Mouse (Mus musculus): ENCODE results near the gene Plekhg5. TPM values are rescaled to one million over a fixed set of nuclear protein-coding genes. Genes with fewer than 3 reads are reported as not detected.
A peak's percentile ranks its signal among the peaks of the same experiment; 100 is the strongest.

Plekhg5 gene
- polyA plus RNA-seq, 2 experiments from 2014 or later = 1.3 to 2.6 TPM

DNA sequence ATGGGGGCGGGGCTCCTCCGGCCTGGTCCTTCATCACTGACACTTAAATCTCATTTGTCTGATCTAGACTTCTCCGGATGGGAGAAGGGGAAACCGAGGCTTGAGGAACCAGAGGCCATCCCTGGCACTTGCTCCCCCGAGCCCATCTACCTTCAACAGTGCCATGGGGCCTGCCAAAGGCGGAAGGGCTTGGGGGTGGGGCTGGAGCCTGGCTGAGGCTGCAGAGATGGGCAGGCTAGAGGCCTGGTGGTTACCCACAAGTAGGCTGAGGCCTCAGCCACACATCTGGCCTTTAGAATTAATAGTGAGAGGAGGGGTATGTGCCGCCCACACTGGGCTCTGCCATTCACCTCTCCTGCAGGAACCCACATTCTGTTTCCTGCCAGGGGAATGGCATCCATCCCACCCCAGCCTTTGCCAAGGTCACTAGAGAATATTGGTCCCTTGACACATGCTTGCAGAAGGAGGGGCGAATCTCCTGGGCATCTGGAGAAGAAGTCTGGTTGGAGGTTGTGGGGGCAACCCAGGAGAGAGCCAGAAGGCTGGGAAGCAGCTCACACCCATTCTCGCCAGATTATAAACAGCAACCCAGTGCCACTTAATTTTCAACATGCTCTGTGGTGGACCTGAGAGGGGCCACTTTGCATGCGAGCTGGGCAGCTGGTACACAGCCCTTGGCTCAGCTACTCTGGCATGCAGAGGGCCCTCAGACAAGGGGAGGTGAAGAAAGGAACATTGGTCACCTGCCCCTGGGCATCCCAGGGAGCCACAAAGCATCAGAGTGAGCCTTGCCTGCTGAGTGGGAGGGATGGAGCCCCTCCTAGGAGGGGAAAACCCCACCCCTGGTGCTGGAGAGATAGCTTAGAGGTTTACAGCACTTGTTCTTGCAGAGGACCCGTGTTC lies 1.6 kb upstream of the Plekhg5 start:
- ATAC-seq = no peak

DNA sequence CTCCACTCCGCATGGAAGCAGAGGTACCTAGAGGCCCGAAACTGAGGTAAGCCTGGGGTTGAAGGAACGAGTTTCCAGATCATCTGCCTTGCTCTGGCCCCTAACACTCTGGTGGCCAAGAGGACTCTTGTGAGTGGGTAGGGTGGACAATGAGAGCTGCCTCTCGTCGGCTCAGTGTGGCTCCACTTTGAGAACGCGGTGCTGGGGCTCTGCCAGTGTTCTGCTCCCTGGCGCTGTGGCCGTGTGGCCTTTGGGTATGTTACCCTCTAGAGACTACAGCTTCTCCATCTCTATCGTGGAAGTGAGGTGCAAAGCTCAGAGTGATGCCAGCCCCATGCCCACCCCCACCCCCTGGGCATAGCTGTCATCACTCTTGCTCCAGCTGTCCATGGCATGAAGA lies 357 bp downstream of the Plekhg5 start:
- no peak for ATAC-seq

DNA sequence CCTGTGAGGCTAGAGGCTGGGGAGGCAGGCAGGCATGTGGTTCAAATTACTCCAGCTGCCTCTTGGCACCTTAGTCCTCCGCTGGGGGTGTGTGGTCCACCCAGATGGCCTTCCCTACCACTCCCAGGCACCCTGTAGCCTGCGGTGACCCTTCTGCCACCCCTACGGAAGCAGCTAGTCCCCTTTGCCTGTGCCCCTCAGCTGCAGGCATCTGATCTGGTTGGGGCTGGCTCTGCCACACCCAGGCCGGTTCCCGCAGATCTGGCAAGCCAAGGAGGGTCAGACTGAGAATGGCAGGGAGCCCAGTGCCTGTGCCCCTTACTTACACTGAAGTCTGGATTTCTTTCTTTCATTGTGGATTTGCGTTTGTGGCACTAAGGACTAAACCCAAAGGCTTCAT lies 1.4 kb downstream of the Plekhg5 start:
- ATAC-seq = no peak

DNA sequence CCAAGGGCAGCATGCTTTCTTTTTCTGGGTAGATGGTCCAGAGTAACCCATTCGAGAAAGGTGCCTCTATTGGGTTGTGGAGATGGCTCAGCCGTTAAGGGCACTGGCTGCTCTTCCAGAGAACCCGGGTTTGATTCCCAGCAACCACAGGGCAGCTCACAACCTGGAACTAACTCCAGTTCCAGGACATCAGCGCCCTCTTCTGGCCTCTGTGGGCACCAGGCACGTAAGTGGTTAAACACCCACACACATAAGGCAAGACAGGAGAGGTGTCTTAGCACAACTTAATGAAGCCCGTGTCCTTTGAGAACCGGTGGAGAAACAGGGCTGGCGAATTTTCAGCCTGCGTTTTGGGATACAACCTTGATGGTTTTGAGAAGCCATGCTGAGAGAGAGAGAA lies 2.2 kb downstream of the Plekhg5 start:
- ATAC-seq = no peak

DNA sequence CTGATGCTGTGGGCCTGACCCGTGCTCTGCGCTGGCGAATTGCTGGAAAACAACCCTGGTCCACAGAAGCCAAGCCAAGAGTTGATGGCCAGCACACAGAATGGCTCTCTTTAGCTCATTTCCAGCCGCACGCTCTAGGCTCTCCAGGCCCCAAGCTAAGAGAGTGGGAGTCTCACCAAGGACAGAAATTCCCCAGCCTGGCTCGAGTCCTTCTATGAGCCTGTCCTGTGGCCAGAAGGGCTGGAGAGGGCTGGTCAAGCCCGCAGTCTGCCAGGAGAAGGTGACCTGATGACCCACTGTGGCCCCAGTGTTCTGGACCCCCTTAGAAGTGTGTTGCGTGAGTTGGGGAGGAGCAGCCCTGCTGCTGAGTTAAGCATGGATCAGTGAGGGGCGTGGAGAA lies 4.9 kb downstream of the Plekhg5 start:
- ATAC-seq = no peak

DNA sequence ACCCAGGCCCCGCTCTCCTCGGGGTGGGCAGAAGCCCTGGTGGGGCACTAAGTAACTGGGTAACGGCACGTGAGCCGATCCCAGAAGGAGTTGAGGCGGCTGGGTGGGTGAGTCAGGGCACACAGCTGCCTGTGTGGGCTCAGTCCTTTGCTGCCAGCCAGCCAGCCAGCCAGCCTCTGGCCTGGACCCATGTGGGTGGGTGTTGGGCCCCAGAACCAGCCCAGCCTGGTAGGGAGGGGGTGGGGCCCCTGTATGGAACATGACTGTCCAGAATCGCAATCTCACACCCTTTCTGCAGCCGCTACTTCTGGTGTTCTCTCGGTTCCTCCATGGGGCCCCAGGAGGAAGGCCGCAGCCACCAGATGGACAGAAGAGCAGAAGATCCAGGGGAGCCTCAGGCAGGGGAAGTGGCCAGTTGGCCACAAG lies 5.8 kb downstream of the Plekhg5 start:
- ATAC-seq = no peak

DNA sequence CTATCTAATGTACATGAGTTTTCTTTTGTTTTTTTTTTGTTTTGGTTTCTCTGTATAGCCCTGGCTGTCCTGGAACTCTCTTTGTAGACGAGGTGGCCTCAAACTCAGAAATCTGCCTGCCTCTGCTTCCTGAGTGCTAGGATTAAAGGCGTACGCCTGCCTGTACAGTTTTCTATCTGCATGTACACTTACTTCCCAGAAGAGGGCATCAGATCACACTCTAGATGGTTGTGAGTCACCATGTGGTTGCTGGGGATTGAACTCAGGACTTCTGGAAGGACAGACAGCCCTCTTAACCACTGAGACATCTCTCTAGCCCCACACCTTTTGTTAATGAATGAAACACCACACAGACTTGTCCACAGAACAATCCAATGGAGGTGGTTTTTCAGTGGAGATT lies 7.0 kb downstream of the Plekhg5 start:
- ATAC-seq = no peak

DNA sequence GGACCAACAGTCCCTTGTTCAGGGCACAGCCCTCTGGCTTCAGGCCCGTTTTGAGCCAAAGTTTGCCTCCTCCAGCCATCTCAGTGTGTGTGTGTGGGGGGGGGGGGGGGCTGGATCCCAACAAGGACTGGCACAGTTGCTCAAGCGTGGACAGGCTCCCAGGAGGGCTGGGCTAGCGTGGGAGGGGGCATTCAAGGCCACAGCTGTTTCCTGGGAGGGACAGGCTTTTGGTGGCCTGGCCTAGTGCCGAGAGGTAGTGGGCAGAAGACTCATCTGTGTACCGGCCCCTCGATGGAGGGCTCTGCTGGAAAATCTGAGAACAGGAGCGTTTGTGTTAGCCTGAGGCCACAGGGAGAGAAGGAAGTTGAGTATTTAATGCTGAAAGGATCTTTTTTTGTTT lies 7.6 kb downstream of the Plekhg5 start:
- no peak for ATAC-seq

DNA sequence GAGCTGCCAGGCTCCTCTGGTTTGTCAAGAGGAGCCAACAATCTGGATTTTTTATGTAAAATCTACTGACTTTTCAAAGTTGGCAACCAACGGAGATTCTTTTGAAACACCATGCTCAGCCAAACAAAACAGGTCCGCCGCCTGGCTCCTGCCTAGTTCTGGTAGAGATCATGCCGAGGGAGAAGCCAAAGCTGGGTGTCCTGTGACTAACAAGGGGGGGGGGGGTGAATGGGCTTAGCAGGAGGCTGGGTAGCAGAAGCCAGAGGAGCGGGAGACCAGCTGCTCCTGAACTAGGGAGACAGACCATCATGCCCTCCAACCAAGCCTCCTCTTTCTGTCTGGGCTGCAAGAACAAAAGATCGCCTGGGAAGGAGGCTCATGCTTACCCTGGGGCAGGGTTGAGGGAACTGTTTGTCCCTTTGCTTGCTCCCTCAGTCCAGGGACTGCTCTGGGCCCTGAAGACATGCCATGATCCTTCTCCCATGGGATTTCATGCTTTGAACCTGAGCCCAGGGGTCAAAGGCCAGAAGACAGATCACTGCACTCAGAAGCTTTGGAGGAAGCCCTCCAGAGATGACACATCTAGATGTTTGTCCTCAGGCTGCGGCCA lies 11.4 kb downstream of the Plekhg5 start:
- ATAC-seq = no peak

DNA sequence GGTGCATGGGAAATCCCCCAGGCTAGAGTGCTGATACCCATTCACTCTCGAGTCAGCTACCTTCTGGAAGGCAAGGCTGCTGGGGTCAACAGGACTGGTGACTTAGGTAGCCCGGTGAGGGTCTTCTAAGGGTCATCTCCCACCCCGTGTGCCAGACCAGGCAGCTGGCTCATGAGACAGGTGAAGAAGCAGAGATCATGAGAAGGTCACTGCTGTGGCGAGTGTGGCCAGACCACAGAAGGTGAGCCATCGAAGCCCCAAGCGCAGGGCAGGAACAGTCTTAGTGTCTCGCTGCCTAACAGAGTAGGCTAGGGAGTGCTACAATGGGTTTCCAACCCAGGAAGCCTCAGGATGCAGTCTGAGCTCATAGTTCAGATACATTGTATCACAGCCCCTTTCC lies 12.3 kb downstream of the Plekhg5 start:
- no peak for ATAC-seq

DNA sequence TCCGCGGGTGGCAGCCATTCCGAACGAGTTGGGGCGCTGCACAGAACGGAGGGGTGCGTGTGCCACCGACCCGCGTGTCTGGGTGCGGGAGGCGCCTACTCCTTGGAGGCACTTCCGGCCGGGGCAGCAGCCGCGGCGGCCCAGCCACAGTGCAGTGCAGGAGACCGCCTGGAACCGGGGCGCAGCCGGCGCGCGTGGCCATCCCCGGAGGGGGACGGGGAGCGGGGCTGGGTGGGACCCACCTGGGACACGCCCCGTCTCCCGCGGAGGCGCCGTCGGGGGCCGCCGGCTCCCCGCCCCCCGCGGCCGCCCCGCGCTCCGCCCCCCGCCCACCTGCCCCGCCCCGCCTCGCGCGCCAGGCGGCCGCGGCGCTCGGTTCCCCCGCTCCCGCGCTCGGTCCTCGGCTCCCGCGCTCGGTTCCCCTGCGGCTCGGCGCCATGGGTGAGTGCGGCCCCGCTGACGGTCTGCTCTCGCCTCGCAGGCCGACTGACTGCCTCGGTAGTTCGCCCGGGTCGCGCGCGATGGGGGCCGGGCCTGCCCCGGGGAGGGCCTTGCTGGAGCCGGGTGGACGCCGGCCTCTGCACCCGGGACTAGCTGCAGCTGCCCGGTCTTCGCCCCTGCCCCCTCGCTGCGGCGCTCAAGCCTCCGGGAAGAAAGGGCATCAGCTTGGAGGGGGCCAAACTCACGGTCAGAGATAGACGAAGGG lies 14.4 kb downstream of the Plekhg5 start:
- peak; percentile 83 for ATAC-seq

DNA sequence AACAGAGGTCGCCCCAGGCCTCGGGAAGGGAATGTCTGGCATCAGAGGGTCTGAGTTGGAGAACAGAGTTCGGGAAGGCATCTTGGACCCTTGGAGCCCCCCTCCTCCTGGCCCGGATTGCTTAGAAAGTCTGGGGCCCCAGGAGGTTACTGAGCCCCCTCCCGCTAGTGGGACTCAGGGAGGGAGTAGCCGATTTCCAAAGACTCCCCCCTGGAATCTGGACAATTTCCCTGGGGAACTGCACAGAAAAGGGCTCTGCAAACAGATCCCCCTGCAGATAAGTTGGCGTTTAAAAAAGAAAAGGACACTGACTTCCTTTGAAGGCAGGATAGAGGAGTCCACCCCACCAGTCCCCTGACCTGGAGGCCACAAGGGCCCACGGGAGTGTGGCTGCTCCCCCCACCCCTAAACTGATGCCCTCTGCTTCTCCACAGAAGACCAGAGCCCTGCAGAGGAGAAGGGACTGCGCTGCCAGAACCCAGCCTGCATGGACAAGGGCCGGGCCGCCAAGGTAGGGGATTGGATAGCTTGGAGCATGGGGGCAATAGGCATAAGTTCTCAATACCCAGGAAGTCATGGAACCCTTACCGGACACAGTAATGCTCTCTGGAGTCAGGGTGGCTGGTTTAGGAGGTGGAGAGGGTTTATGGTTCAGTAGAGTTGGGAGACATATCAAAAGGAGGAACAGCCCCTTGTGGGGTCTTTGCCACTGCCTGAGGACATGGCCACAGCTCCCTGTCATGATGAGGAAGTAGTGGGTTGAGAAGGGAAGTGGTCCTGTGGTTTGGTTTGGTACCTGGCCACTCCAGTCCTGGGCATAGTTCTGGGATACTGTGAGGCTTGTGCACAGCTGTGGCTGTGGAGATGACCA lies 15.1 kb downstream of the Plekhg5 start:
- ATAC-seq = no peak

DNA sequence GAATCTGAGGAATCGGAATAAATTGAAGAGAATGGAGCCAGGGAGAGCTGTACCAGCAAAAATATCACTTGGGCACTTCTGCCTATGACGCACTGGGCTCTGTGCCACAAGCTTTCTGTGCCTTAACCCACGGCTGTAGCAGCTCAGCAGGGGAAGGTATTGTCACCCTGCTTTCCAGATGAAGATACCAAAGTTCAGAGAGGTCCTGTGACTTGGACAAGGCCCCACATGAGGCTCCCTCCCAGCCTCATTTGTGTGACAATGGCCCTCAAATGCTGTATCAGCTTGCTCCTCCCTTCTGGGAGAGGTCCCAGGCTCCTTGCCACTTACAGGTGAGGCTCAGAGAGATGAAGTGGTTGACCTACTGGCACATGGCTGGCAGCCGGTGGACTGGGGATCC lies 15.8 kb downstream of the Plekhg5 start:
- ATAC-seq = no peak

DNA sequence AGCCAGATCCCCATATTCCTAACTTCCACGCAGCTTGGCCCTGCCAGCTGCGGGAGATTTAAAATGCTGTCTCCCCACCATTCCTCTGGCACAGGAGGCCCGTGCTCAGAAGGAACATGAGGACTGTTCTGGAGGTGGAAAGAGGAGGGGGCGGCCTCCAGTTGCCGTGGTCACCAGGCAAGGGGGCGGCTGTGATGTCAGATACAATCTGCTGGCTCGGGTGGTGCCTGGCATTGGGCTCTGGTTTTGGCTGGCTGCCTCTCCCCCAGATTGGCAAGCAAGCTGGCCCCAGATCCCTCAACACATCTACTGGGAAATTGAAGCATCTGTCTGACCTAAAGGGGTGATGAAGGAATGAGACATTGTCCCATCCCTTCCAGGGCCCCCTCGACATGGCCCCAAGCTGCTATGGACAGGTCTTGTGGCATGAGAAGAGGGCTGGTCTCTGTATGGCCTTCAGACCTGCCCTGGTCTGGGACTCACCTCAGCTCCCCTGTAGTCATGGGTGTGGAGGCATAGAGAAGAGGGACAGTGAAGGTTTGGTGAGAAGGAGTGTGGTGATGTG lies 16.3 kb downstream of the Plekhg5 start:
- no peak for ATAC-seq

DNA sequence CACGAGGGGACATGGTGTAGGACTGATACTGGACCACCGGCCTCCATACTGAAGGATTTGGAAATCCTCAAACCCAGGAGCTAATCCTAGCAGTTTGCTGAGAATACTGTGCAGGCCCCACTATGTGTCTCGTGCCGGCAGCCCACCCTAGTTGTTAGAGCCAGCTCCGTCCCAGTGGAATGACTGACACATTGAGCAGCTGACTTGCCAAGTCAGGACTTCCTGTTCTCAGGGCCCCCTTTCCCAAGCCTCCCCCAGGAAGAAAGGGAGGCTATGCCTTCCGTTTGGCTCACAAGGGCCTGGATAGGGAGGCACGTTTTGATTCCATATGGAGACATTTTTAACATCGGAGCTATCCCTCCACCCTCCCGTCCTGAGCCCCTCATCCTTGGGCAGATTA lies 17.9 kb downstream of the Plekhg5 start:
- no peak for ATAC-seq

DNA sequence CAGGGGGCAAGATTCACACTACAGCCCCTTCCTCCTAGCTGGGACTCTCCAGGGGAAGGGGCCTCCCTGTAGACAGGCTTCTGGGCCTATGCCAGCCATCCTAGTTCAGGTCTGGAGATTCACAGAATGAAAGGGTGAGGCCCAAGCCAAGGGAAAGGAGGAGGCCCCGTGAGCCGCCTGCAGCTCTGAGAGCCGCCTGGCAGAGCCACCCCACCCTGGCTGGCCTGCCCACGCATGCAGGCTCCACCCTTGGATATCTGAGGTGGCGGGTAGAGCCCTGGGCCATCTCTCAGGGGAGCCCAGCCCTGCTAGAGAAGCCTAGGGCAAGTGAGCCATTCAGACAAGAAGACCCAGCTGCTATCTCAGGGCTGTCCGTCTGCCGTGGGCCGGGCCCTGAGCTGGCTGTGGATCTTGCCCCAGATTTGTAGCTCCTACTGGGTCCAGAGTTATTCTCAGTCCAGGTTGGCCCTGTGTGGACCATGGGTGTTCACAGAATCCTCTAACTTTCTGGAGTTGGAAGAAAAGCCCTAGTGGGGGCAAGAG lies 20.5 kb downstream of the Plekhg5 start:
- no peak for ATAC-seq

DNA sequence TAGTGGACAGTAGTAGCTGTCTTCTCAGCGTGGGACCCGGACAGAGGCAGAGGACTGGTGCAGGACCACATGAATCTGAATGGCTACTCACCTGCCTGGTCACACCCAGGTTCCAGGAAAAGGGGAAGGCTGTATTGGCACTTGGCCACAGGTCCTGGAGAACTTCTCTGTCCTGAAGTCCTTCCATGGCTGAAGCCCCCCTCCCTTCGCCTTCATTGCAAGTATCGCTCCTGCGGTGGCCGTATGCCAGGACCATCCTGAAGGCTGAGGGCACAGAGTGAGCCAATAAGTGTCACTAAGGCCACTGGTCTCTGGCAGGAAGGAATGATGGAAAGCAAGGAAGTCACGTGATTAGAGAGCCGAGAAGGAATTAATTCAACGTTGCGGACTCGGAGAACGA lies 21.9 kb downstream of the Plekhg5 start:
- no peak for ATAC-seq

DNA sequence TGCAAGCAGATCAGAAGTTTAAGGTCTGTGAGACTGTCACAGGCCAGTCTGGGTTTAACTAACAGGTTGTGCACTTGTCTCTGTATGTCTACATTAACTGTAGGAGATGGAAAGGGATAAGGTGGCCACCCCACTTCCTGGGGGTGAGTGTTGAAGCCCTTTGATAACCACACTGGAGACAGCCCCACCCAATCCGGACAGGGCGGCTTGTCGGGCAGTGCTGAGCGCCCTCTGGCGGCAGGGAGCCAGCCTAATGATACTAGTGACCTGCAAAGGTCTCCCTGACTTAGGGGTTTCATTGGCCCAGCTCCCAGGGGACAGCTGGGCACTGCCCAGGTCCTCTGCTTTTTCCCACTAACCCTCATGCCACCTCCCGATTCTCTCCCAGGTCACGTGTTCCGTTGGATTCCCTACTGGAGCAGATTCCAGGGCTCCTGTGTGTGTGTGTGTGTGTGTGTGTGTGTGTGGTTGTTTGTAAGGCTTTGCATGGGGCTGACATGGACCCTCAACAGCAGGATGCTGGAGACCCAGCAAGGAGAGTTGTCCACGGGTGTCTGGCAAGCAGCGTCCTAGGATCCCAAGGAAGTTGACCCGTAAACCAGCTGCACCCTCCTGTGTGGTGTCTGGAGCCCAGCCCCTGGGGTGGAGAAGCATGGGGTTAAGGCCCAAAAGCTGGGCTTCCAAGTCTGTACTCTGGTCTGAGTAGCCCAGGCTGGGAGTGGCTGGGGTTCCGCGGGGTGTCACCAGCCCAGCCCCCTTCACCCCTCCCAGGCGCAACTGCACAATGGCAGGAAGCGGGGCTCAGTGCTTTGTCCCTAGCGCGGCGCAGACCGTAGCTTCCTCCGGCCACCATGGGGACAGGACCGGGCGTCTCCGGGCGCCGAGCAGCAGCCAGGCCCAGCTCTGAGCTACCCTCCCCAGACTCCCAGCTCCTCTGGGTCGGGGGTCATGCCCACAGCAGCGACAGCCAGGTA lies 23.9 kb downstream of the Plekhg5 start:
- ATAC-seq = peak; percentile 79

DNA sequence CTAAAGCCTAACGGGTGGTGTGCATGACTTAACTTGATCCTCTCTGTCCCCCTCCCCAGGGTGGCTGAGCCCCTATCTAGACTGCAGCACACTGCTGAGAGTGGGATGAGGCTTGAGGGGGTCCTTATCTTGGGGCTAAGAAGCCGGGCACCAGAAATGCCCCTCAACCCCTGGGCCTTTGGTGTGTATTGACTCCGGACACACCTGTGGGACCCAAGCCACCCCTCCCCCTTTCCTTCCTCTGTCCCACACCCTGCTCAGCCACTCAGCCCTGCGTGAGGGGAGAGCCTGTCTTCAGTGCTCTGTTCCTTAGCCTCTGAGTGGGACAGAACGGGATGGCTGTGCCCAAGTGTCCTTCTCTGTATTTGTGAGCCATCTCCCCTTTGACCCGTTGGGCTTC lies 24.6 kb downstream of the Plekhg5 start:
- ATAC-seq = no peak

DNA sequence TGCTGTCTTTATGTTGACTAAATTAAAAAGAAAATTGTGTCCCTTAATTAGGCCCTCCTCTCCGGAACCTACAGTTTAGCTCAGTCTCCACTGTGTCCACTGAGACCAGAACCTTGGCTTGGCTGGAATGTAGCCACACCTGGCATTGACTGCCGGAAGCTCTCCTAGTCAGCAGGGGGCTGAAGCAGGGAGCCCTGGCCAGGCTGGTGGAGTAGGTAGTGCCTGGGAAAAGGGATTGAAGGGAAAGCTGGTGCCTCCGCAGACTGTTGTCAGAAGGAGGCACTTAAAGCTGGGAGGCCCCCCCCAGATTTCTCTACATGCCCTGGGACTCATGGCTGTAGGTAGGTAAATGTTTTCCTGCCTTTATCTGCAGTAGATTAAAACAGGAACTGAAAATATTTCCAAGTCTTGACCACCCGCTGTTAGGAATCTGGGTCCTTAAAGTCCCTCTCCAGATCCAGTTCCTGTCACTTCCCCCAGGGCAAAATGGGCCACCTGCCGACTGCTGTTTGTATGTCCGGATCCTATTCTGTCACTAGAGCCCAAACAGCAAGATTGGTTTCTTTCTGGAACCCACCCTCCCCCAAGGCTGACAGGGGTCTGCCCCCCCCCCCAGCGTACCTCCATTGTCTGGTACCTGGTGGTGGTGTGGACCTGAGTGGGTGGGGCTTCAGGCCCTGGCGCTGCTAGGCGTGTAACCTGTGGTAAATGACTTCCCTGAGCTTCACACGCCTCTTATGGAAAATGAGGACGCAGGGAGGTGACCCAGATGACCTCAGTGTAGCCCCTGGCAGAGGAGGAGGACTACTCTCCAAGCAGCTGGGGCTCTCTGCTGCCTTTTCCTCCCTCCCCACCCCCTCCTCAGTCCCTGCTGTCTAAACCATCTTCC lies 25.9 kb downstream of the Plekhg5 start:
- no peak for ATAC-seq

Measured in activated CD4-positive, CD25-positive, alpha-beta regulatory T cell, adult 4 months (primary cell).